Mouse (Mus musculus): ENCODE measurements around the gene Spag5.

Gene Spag5

DNA sequence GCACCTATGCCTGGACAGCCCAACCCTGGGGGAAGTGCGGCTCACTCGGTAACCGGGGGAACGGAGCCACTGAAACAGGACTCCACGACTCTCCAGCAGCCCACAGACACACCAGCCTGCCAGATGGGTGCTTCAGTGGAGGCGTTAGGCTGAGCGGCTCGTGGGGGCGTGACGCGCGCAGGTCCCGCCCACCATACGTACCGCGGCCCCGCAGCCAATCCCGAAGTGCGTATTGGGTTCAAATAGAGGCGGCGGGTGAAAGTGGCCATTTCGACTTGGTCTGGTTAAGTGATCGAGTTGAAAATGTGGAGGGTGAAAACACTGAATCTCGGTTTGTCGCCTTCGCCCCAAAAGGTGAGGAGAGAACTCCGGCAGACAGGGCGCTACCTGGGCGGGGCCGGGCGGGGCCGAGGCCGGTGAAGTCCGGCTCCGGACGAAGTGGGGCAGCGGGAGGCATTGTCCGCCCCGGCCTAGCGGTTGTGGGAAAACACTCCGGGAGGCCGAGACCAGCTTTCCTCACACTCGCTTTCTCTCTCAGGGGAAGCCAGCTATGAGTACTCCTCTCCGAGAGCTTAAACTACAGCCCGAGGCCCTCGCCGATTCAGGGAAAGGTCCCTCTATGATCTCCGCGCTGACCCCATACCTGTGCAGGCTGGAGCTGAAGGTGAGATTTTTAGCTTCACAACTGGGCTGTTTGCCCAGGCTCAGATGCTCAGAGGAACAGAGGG, at the start of gene Spag5:
TSS of gene Spag5 (plus strand) at position 173 of the 728 bp plus-strand sequence.
- peak; percentile 90 for DNase-seq (ENCODE audit: low read depth, low spot score)

DNA sequence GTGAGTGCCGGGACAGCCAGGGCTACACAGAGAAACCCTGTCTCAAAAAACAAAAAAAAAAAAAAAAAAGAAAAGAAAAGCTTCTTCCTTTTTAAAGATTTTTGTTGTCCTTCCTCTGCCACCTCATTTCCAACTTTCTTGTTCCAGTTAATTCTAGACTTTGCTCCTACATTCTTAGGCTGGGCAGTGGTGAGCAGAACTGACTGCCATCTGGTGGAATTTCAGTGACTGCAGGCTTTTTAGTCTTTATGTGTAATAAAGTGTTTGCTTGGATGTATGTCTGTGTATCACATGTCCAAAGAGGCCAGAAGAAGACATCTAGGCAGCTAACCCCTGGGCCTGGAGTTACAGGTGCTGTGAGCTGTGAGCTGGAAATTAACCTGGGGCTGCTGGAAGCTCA, 44.7 kb upstream of the Spag5 start:
- DNase-seq (ENCODE audit: low read depth, low spot score): no peak

DNA sequence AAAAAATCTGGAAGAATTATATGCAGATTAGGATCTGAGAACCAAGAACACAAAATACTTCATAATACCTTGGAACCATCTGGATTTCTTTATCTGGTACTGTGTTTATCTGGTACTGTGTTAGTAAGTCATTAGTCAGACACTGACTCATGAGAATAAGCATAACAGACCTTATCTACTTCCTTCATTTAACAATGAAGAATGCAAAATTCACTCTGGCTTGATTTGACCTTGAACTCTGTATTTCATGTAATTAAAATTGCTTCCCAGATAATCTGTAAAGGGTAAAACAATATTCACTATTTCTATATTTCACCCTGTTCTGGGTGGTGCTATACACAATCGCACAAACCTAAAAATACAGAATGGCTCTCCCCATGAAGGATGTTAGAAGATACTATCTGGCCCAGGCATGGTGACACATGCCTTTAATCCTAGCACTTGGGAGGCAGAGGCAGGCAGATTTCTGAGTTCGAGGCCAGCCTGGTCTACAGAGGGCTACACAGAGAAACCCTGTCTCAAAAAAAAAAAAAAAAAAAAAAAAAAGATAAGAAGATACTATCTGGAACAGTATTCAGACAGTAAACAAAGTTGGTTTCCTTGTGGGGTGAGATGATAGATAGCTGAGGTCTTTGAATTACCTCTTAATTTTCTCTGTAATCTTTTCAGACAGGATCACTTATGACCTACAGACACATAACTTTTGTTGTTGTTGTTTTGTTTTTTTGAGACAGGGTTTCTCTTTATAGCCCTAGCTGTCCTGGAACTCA, 40.7 kb upstream of the Spag5 start:
- peak; percentile 54 for DNase-seq (ENCODE audit: low read depth, low spot score)

DNA sequence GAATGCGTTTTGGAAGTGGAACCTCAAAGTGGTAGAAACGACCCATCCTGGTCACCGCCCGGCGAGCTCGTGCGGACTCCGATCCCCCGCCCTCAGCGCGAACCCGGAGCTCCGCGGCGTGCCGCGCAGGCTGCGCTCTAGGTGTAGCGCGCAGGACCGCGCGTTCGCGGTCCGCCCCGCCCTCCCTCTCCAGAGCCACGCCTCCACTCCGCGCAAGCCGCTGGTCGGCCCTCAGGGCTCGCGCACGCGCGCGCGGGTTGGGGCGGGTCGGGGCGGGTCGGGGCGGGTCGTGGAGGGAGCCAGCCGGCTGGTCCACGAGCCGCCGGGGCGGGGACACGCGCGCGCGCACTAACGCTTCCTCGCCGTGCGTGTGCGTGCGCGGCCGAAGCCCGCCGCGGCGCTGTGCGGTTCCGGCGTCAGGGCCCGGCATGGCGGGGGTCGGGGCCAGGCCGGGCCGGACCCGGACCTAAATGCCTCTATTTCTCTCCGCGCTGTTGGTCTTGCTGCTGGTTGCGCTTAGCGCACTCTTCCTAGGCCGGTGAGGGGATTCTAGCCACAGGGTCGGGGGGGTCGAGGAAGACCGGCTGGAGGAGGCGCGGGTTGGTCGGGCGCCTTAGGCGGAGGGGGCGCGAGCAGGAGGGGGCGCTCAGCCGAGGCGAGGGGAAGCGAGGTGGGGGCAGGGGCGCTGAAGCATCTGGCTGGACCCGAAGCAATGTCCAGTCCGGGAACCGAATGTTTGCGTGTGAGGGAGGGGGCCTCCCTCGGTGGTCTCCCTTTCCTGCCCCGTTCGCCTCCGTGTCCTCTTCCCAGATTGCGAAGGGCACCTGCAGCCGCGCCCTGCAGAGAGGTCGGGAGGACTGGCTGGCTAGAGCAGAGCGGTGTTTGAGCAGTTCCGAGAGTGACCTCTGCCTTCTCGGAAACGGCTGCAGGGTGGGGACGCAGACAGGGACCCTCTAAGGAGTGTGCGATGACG, 39.7 kb upstream of the Spag5 start, which contains the start of gene 2610507B11Rik:
TSS of gene 2610507B11Rik (plus strand) at position 373 of the 973 bp plus-strand sequence.
- DNase-seq (ENCODE audit: low read depth, low spot score): peak; percentile 98

DNA sequence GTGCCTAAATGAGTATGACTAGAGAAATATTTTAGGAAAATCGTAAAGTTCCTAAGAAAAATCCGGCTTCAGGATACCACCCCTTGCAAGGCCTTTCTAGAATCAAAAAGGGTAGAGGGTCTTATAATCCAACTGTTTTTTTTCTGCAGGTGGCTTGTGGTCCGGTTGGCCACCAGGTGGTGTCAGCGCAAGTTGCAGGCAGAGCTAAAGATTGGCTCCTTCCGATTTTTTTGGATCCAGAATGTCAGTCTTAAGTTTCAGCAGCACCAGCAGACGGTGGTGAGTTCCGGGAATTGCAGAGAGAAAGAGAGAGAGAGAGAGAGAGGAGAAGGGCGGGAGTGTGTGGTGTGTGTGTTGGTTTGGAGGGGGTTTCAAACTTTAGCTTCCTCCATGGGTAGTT, 38.8 kb upstream of the Spag5 start:
- peak; percentile 70 for DNase-seq (ENCODE audit: low read depth, low spot score)

DNA sequence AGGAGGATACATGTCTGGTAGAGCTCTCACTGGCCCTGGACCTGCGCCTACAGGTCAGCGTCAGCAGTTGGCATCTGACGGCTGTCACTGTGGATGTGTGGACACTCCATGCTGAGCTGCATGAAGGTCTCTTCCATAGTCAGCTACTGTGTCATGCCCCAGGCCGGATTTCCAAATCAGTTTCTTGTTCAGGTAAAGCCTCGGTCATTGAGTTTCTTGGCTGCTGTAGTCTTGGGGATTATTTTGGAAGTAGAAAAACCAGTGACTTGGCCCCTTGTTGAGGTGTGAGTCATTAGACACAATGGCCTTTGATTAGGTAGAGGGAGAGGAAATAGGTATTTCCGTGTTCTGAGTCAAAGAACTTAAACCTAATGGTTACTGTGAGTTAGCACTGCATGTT, 35.8 kb upstream of the Spag5 start:
- no peak for DNase-seq (ENCODE audit: low read depth, low spot score)

DNA sequence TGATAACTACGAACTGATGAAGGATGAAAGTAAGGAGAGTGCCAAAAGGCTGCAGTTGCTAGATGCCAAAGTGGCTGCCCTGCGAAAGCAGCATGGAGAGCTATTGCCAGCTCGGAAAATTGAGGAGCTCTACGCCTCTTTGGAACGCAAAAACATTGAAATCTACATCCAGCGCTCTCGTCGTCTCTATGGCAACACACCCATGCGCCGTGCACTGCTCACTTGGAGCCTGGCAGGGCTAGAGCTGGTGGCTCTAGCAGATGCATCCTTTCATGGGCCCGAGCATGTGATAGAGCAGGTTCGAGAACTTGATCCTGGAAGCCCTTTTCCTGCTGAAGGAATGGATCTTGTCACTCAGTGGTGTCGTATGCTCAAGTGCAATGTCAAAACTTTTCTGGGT, 29.3 kb upstream of the Spag5 start:
- no peak for DNase-seq (ENCODE audit: low read depth, low spot score)

DNA sequence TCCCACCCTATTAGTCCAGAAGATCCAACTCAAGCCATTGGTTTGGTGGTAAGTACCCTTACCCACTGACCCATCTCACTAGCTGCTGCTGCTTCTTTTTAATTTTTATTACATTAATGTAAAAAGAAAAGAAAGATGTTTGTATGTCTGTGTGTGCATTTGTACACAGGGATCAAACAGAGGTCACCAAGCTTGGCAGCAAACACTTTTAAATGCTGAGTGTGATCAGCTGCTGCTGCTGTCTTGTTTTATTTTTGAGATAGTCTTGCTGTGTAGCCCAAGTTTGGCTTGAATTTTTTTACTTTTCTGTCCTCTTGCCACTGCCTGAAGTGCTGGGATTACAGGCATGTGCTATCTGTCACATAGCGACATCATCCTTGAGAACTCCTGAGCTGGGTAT, 25.7 kb upstream of the Spag5 start:
- no peak for DNase-seq (ENCODE audit: low read depth, low spot score)

DNA sequence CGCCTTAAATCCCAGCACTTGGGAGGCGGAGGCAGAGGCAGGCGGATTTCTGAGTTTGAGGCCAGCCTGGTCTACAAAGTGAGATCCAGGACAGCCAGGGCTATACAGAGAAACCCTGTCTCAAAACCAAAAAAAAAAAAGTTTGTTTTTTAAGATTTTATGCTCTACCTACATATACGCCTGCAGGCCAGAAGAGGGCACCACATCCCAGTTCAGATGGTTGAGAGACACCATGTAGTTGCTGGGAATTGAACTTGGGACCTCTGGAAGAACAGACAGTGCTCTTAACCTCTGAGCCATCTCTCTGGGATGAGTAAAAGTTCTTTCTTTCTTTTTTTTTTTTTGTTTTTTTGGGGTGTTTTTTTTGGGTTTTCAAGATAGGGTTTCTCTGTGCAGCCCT, 25.2 kb upstream of the Spag5 start:
- DNase-seq (ENCODE audit: low read depth, low spot score): peak; percentile 20

DNA sequence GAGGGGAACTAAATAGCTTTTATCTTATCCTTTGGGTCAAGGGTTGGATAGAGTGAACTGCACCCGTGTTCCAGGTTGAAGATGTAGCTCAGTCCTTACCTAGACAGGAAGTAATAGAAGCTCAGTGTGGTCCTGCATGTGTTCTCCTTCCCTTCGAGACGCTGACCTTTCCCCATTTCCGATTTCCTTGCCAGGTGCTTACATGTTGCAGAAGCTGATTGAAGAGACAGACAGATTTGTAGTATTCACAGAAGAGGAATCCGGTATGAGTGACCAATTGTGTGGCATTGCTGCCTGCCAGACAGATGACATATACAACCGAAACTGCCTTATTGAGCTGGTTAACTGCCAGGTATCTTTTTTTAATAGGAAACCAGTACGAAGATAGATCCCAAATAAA, 22.5 kb upstream of the Spag5 start:
- DNase-seq (ENCODE audit: low read depth, low spot score): no peak

DNA sequence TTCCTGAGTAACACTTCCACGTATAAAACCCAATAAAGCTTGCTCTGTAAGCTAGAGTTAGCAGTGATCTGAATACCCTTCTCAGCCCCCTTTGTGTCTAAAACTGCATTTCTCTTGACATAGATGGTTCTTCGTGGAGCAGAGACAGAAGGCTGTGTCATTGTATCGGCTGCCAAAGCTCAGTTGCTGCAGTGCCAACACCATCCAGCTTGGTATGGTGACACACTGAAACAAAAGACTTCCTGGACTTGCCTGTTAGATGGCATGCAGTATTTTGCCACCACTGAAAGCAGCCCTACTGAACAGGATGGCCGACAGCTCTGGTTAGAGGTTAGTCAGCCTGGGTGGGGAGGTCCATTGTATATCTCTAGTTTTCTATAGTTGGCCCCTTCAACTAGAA, 21.7 kb upstream of the Spag5 start:
- DNase-seq (ENCODE audit: low read depth, low spot score): no peak

DNA sequence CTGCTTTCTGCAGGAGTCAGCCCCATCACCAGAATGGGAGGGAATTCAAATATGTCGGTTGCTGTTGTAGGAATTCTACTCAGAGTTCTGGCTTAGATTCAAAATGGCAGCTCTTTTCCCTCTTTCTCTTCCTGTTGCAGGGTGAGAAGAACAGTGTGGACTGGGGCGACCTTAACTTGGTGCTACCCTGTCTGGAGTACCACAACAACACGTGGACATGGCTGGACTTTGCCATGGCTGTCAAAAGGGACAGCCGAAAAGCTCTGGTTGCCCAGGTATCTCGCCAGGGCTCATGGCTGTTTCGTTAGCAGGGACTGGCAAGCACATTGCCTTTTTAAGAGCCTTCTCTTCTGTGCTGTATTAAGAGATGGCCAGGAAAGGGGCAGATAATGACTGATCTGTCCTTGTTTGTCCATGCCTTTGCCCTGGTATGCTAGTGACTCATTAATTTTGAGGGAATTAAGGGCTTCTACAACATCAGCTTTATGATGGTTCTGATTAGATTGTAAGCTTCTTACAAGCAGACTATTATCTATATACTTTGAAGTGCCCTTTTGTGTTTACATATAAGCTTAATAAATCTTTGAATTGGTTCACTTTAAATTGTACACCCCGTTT, 12.1 kb upstream of the Spag5 start:
- no peak for DNase-seq (ENCODE audit: low read depth, low spot score)

DNA sequence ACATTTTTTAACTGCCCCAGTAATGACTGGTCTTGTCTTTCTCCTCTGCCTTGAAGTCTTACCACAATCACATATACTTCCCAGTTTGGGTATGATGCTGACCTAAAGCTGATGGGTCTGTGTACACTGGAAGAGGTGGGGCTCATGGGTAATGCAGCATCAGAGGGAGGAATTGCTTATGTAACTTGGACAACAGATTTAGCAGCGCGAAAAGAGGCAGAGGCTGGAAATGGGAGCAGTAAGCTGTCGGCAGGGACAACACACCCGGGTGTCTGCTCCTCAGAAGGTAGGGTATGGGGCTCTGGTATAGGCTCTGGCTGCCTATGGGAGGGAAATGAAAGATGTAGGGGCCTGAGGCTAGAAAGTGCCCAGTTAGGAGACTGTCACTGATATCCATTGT, 10.7 kb upstream of the Spag5 start, which contains the start of gene BC030499:
TSS of gene BC030499 (plus strand) at position 188 of the 400 bp plus-strand sequence.
- no peak for DNase-seq (ENCODE audit: low read depth, low spot score)

DNA sequence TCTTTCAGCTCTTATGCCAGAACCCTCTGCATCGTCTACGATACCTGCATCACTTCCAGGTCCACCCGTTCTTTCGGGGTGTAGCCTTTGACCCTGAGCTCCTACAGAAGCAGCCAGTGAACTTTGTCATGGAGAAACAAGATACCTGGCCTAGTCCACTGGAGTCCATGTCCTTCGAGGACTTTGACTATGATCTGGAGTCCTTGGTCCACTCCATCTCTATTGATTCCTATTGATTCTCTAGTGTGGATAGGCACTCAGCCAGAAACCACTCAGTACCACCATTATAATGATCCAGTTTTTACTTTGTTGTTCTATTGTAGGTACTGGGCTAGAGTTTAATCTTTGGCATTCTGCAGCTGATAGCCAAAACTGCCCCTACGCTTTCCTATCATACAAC, 6.7 kb upstream of the Spag5 start:
- no peak for DNase-seq (ENCODE audit: low read depth, low spot score)

DNA sequence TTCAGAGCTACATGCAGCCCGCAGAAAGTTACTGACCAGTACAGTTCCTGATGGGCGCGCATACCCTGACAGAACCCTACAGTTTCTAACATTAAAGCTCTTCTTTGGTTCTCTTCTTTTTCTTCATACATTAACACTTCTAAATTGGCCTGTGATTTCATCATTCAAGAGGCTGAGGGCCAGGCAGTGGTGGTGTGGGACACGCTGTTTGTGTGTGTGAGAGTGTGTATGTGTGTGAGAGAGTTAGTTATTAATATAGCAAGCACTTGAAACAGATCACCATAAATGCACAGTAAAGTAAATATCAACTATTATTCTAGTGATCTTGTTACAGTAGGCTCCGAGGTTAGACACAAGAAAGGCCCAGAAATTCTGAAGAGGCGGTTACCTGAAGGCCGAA, 412 bp upstream of the Spag5 start:
- DNase-seq (ENCODE audit: low read depth, low spot score): no peak

DNA sequence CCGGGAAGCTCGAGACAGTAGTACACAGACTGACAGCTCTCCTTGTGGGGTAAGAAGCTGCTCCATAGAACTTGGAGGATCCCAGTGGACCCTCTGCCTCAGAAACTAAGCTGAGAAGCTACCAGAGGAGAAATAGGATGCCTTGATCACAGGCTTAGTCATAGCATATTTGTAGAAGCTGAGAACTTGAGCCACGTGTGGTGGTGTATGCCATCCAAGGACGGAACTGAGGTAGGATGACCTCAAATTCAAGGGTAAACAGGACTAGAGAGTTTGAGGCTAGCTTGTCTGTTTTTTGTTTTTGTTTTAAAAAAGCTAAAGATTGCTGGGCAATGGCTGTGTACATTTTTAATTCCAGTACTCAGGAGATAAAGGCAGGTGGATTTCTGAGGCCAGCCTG, 3.9 kb downstream of the Spag5 start:
- no peak for DNase-seq (ENCODE audit: low read depth, low spot score)

DNA sequence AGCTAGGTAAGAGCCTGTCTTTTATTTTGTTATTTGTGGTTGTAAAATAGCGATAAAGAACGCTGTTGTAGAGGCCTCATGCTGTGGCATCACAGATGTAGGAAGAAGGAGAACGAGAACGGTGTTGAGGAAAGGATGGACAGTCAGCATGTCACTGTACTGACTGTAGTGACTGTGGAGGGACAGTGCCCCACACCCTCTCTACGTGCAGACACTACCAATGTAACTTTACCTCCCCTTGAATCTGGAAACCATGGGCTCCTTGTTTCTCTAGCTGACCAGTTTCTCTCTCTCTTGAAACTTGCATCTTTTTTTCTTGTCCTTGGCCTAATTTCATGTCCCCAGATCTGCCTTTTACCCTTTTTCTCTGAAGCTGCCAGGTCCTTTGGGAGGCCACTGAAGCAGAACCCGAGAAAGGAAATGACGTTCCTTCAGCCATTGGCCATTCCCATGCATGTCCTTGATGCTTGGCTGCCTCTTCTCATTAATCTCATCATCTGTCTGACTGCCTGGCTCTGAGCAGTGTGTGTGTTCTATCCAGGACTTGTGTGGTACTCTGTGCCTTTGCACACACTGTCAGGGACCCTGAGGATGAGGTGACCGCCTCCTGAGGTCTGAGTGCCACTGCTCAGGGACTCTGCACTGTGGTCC, 9.7 kb downstream of the Spag5 start:
- DNase-seq (ENCODE audit: low read depth, low spot score): no peak

DNA sequence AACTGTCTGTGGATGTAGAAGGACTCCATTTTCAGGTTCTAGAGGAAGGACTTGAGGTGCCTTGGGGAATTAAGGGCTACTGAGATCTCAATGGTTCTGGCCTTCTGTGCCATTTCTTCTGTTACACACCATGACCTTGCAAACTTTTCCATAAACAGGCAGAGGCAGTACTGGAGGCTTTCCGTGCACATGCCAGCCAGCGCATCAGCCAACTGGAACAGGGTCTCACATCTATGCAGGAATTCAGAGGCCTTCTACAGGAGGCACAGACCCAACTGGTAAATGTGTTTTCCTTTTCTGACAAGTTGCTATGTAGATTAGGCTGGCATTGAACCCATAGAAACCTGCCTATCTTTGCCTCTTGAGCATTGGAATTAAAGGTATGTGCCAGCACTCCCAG, 12.3 kb downstream of the Spag5 start:
- no peak for DNase-seq (ENCODE audit: low read depth, low spot score)

DNA sequence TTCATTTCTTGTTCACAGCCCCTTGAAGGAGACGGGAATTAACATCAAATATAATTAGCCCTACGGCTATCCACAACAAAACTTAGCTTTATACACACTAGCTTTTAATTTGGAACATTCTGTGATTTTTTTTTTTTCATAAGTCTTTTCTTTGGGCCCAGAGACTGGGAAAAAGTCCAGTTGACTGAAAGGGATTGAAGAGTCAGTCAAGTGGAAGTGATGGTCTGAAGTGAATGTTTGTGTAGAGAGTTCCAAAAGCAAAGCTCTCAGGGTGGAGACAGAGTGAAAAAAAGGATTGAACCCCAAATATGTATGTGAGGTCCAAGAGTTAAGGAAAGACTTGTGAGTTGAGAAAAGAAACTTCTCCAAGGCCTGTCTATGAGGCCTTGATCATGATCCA, 17.1 kb downstream of the Spag5 start:
- DNase-seq (ENCODE audit: low read depth, low spot score): no peak

DNA sequence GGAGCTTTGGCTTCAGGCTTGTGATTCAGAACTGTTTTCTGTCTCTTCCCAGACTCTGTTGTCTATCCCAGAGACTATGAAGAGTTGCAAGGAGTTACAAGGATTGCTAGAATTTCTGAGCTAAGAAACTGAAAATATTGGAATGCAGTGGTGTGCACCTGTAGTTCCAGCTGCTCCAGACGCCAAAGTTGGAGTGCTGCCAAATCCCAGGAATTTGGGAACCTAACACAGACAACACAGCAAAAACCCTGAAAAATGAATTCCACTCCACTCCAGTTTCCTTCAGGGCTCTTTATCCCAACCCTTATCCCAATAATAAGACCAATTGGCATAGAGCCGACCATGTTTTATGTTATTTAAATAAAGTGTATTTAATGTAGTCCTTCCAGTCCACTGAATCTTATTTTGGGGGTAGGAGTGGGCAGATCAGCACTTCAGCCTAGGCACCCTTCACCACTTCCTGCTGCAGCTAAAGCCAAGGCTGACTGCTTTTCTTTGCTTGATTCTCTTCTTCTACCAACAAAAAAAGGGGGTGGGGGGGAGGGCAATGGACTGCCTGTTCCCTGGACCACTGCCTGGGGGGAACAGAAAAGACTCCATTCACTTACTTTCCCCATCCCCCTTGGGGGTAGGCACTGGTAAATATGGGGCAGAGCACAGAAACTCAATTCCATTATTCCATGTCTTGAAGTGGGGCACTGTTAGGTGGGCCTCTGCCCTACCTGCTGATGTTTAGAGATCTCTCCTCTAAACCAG, 20.9 kb downstream of the Spag5 start:
- DNase-seq (ENCODE audit: low read depth, low spot score): peak; percentile 1
